Mouse (Mus musculus): ENCODE measurements around the gene Sh3d21.
A peak's percentile ranks its signal among the peaks of the same experiment; 100 is the strongest.

Sh3d21 gene

GRCm38 (mm10) chr4:126141021-126141420, 22.3 kb downstream of the Sh3d21 start:
- peak; percentile 55 for DNase-seq

- DNase-seq = no peak
Observed at GRCm38 (mm10) chr4:126137773-126138172, 25.5 kb downstream of the Sh3d21 start.

- no peak for DNase-seq
Observed at GRCm38 (mm10) chr4:126134639-126135038, 28.7 kb downstream of the Sh3d21 start.

GRCm38 (mm10) chr4:126134236-126134635, 29.1 kb downstream of the Sh3d21 start:
- no peak for DNase-seq

GRCm38 (mm10) chr4:126132636-126133264, 30.5 kb downstream of the Sh3d21 start:
- DNase-seq = no peak

GRCm38 (mm10) chr4:126131290-126132121, 31.8 kb downstream of the Sh3d21 start:
- peak; percentile 56 to 64 for DNase-seq

GRCm38 (mm10) chr4:126130502-126130901, 32.8 kb downstream of the Sh3d21 start:
- peak; percentile 43 to 63 for DNase-seq

- no peak for DNase-seq
Observed at GRCm38 (mm10) chr4:126123309-126124040, 39.8 kb downstream of the Sh3d21 start.

GRCm38 (mm10) chr4:126120506-126120905, 42.8 kb downstream of the Sh3d21 start:
- no peak for DNase-seq

- DNase-seq = no peak
Observed at GRCm38 (mm10) chr4:126120052-126120451, 43.2 kb downstream of the Sh3d21 start.

GRCm38 (mm10) chr4:126119051-126119450, 44.2 kb downstream of the Sh3d21 start:
- no peak for DNase-seq

- no peak for DNase-seq
Observed at GRCm38 (mm10) chr4:126118651-126119050, 44.6 kb downstream of the Sh3d21 start.

GRCm38 (mm10) chr4:126117116-126117515, 46.2 kb downstream of the Sh3d21 start:
- DNase-seq = no peak

- DNase-seq = no peak
Observed at GRCm38 (mm10) chr4:126115871-126116521, 47.3 kb downstream of the Sh3d21 start.

GRCm38 (mm10) chr4:126115411-126115810, 47.9 kb downstream of the Sh3d21 start:
- peak; percentile 40 to 47 for DNase-seq

GRCm38 (mm10) chr4:126113943-126114342, 49.3 kb downstream of the Sh3d21 start:
- peak; percentile 67 to 78 for DNase-seq

GRCm38 (mm10) chr4:126113243-126113642, 50.0 kb downstream of the Sh3d21 start:
- no peak for DNase-seq

GRCm38 (mm10) chr4:126111153-126111549, 52.1 kb downstream of the Sh3d21 start:
- peak; percentile 57 to 65 for DNase-seq

- DNase-seq = peak; percentile 88 to 90
Observed at GRCm38 (mm10) chr4:126110374-126111152, 52.7 kb downstream of the Sh3d21 start.

- peak in 1 of 2 experiments; percentile 50 for DNase-seq
Observed at GRCm38 (mm10) chr4:126109613-126110373, 53.5 kb downstream of the Sh3d21 start.

- DNase-seq = peak; percentile 95
Observed at GRCm38 (mm10) chr4:126108061-126108740, 55.1 kb downstream of the Sh3d21 start.
